Mouse (Mus musculus): ENCODE data around the gene Klhdc7b.

DNA sequence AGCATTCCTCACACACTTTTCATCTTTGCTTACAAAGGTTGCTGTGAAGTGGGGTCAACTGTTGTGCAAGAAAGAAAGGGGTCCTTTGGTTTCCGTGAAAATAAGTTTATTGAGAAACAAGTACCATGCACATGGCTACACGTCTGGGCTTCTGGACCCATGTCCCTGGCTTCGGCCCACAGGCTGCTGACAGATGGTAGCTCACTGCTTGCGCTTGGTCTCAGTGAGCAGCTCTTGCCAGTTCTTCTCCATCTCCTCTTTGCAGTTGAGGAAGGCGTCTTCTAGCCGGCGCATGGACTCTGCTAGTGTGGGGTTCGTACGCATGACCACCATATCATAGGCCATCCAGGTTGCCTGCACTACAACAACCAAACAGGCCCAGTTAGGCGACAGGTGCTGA is 5.4 kb downstream of the Klhdc7b start:
- TF ChIP-seq CTCF (IDR thresholded peaks at IDR 0.05; ENCODE audit: low read depth, low read length), result no peak
- TF ChIP-seq GATA1 (IDR thresholded peaks at IDR 0.05; ENCODE audit: borderline replicate concordance, low read length), result no peak
- no peak for TF ChIP-seq GATA2 (IDR thresholded peaks at IDR 0.05; ENCODE audit: borderline replicate concordance, low read depth, low read length)
- no peak for TF ChIP-seq POLR2AphosphoS5 (IDR thresholded peaks at IDR 0.05; ENCODE audit: insufficient replicate concordance, low read depth, low read length)

All from G1E (cell line).